In genomic region chr6:38838061-38838460, GRCm38 (mm10) we compare ENCODE assay signal across 19 mouse cellular contexts. TPM values are rescaled to one million over a fixed set of nuclear protein-coding genes. Genes with fewer than 3 reads are reported as not detected.
DNase-seq lines count a peak whose midpoint lies in the region; ATAC-seq and TF ChIP-seq lines count a peak whose summit lies in the region.
"Had no signal": no experiment of that assay in that cellular context is flagged by ENCODE, and none has a peak within 500 bp of the region (broad histone marks: within the 10 kb centered on the region; RNA-seq: fewer than 3 reads in every experiment).

No protein-coding gene starts in this region.

- TF ChIP-seq POLR2A in myocyte (IDR thresholded peaks at IDR 0.05; ENCODE audit: insufficient read length, low read depth) = no peak

- peak overlapping the region; percentile 4; the same call in 1 of the 2 replicates for H3K9ac ChIP-seq in heart, embryonic 14.5 days (ENCODE audit: low read length)
- no peak overlapping the region for H3K9ac ChIP-seq in midbrain, embryonic 12.5 days (replicated peaks)
- H3K9ac ChIP-seq in midbrain, embryonic 15.5 days = no peak overlapping the region
- H3K9ac ChIP-seq: forebrain, embryonic 15.5 days; liver, embryonic 14.5 days had no signal

- intact Hi-C loops in left cerebral cortex, adult 2 months (cut with DNase I) = no loop called here

- no peaks in the 10 kb centered on the region for H3K27me3 ChIP-seq in heart, embryonic 14.5 days (ENCODE audit: control insufficient read depth, insufficient read depth, low read length)
- no peaks in the 10 kb centered on the region for H3K27me3 ChIP-seq in midbrain, embryonic 12.5 days
- H3K27me3 ChIP-seq in midbrain, embryonic 15.5 days (replicated peaks) = no peaks in the 10 kb centered on the region
- H3K27me3 ChIP-seq in myocyte (ENCODE audit: control insufficient read depth, insufficient read depth, insufficient read length) = no peaks in the 10 kb centered on the region
- H3K27me3 ChIP-seq: forebrain, embryonic 15.5 days had no signal

- no peak for TF ChIP-seq CTCF in left cerebral cortex, adult 2 months (IDR thresholded peaks at IDR 0.05)

- no peak overlapping the region for H3K4me2 ChIP-seq in heart, embryonic 14.5 days (ENCODE audit: low read length)
- H3K4me2 ChIP-seq in midbrain, embryonic 12.5 days (replicated peaks) = no peak overlapping the region
- H3K4me2 ChIP-seq in midbrain, embryonic 15.5 days = no peak overlapping the region
- no peak overlapping the region for H3K4me2 ChIP-seq in myocyte (ENCODE audit: low read depth)
- H3K4me2 ChIP-seq: forebrain, embryonic 15.5 days had no signal

- no peak overlapping the region for H3K27ac ChIP-seq in heart, embryonic 14.5 days (replicated peaks in 1 of 2; ENCODE audit: control insufficient read depth in 1 of 2, insufficient read depth in 1 of 2, low read depth in 2 of 2, low read length in 2 of 2)
- H3K27ac ChIP-seq in left cerebral cortex, adult 2 months = peak overlapping the region; percentile 47; the same call in 1 of the 2 replicates
- H3K27ac ChIP-seq in midbrain, embryonic 12.5 days (replicated peaks) = 0 out of 2 replicates have a peak overlapping the region, but pooled peaks have one; percentile 15
- H3K27ac ChIP-seq in midbrain, embryonic 15.5 days = no peak overlapping the region
- H3K27ac ChIP-seq: forebrain, embryonic 15.5 days; limb, embryonic 10.5 days; liver, embryonic 14.5 days had no signal

- H3ac ChIP-seq in myocyte (ENCODE audit: control insufficient read depth, insufficient read length) = no peak overlapping the region

- no peak overlapping the region for H3K4me3 ChIP-seq in heart, embryonic 14.5 days (ENCODE audit: control insufficient read depth in 1 of 2, insufficient read depth in 1 of 2, low read depth in 1 of 2, low read length in 2 of 2)
- no peak overlapping the region for H3K4me3 ChIP-seq in left cerebral cortex, adult 2 months
- H3K4me3 ChIP-seq in midbrain, embryonic 12.5 days = no peak overlapping the region
- H3K4me3 ChIP-seq in midbrain, embryonic 15.5 days = no peak overlapping the region
- H3K4me3 ChIP-seq in myocyte = no peak overlapping the region
- H3K4me3 ChIP-seq: forebrain, embryonic 15.5 days; limb, embryonic 10.5 days had no signal

- no peak for ATAC-seq in heart, embryonic 14.5 days (ENCODE audit: insufficient number of reproducible peaks, insufficient read depth, low FRiP score, low read depth)
- ATAC-seq in midbrain, embryonic 12.5 days (ENCODE audit: low FRiP score, low read depth) = no peak
- ATAC-seq in midbrain, embryonic 15.5 days (replicated peaks) = no peak
- ATAC-seq: forebrain, embryonic 15.5 days; lung, postnatal 0 days had no signal

- H3K36me3 ChIP-seq in heart, embryonic 14.5 days (ENCODE audit: control insufficient read depth, insufficient read depth, low read length) = no peaks in the 10 kb centered on the region
- H3K36me3 ChIP-seq in midbrain, embryonic 12.5 days = 0 out of 2 replicates have a peak, but pooled peaks cover 5% of the 10 kb centered on the region
- H3K36me3 ChIP-seq in midbrain, embryonic 15.5 days (replicated peaks) = no peaks in the 10 kb centered on the region
- no peaks in the 10 kb centered on the region for H3K36me3 ChIP-seq in myocyte (ENCODE audit: control insufficient read depth, insufficient read depth)
- H3K36me3 ChIP-seq: forebrain, embryonic 15.5 days had no signal

- DNase-seq in heart, adult 8-10 months (ENCODE audit: low spot score) = no peak
- DNase-seq in left cerebral cortex, adult 2 months (ENCODE audit: extremely low spot score in 1 of 2, low spot score in 2 of 2) = no peak
- no peak for DNase-seq in left cerebral cortex, adult 8-10 months (ENCODE audit: low spot score in 2 of 2)
- DNase-seq: adrenal gland, postnatal 25 days; B cell, adult 2 months; cerebellum, adult 11-12 months; cerebellum, postnatal 14 days; embryo, embryonic 11 days; kidney, adult 8-10 months; kidney, postnatal 14 days; right cerebral cortex, postnatal 4 days had no signal

- 48% methylated on average over 4 of the region's 4 CpGs for WGBS in heart, embryonic 14.5 days
- 68% methylated on average over 4 of the region's 4 CpGs for WGBS in midbrain, embryonic 12.5 days
- WGBS in midbrain, embryonic 15.5 days = 68% methylated on average over 4 of the region's 4 CpGs

- H3K79me2 ChIP-seq in myocyte (ENCODE audit: control insufficient read depth, insufficient read depth) = peaks cover 42% of the 10 kb centered on the region

- H3K9me3 ChIP-seq in heart, embryonic 14.5 days (ENCODE audit: control insufficient read depth, low read length) = no peaks in the 10 kb centered on the region
- no peaks in the 10 kb centered on the region for H3K9me3 ChIP-seq in midbrain, embryonic 12.5 days
- H3K9me3 ChIP-seq in midbrain, embryonic 15.5 days = no peaks in the 10 kb centered on the region
- H3K9me3 ChIP-seq: forebrain, embryonic 15.5 days; limb, embryonic 10.5 days had no signal

- H3K4me1 ChIP-seq in heart, embryonic 14.5 days (ENCODE audit: control insufficient read depth in 2 of 2, insufficient read depth in 2 of 2, low read length in 2 of 2) = peaks cover 12 to 44% of the 10 kb centered on the region in 2 experiments
- peaks cover 15% of the 10 kb centered on the region; the same call in 1 of the 2 replicates for H3K4me1 ChIP-seq in midbrain, embryonic 12.5 days
- H3K4me1 ChIP-seq in midbrain, embryonic 15.5 days = peaks cover 33% of the 10 kb centered on the region

TF ChIP-seq in myocyte, 11 proteins besides CTCF, POLR2A, EP300 and RAD21:
- TF ChIP-seq MAX (IDR thresholded peaks at IDR 0.05; ENCODE audit: low read depth) (no peak), MYOG (IDR thresholded peaks at IDR 0.05; ENCODE audit: control insufficient read depth in 1 of 3, insufficient read depth in 1 of 3, insufficient read length in 2 of 3, low read depth in 2 of 3) (peak; percentile 39 to 77 (median 70)), REST (IDR thresholded peaks at IDR 0.05; ENCODE audit: insufficient read depth, insufficient read length) (no peak), POLR2AphosphoS2 (IDR thresholded peaks at IDR 0.05; ENCODE audit: insufficient read length, low read depth) (no peak), MYOD1 (IDR thresholded peaks at IDR 0.05; ENCODE audit: control insufficient read depth in 1 of 3, insufficient read length in 2 of 3, low read depth in 2 of 3) (peak; percentile 31 to 69 (median 68))
TF ChIP-seq in myocyte: peak in this region for 2.

RNA-seq across cellular contexts. Expression of gene Tbxas1, which starts 37.1 kb away (rescaled TPM):
- polyA plus RNA-seq in heart, embryonic 14.5 days (2014; fragmentation: Nextera tagmentation; extraction: Ambion mirVana) = 1.2 and 1.5 TPM in 2 replicates
- total RNA-seq in heart, adult 8-10 months (2022) = 1 to 10 TPM in 3 of 4 experiments, under 1 TPM in 1; 0.87 to 3.9 (median 1.6) TPM
- total RNA-seq in left cerebral cortex, adult 2 months (2021) = 1 to 10 TPM; 2.2 to 2.6 TPM
- total RNA-seq in left cerebral cortex, adult 8-10 months (2022) = 1 to 10 TPM; 3.1 to 8.2 (median 5.0) TPM
- polyA plus RNA-seq in midbrain, embryonic 12.5 days (2016; fragmentation: Nextera tagmentation; extraction: Ambion mirVana) = 2.2 TPM in 2 replicates
- 2.3 TPM in 2 replicates for polyA plus RNA-seq in midbrain, embryonic 15.5 days (2015; fragmentation: Nextera tagmentation; extraction: Ambion mirVana)
- not detected for polyA plus RNA-seq in myocyte (2012; fragmentation: generic; extraction: Trizol)

RNA-seq across cellular contexts. Expression of gene Hipk2, which starts 37.9 kb away (rescaled TPM):
- polyA plus RNA-seq in heart, embryonic 14.5 days (2014; fragmentation: Nextera tagmentation; extraction: Ambion mirVana) = 11.0 and 11.2 TPM in 2 replicates
- total RNA-seq in heart, adult 8-10 months (2022) = 100 to 1,000 TPM in 3 of 4 experiments, 10 to 100 TPM in 1; 94.2 to 109 (median 105) TPM
- 10 to 100 TPM; 54.7 to 61.3 TPM for total RNA-seq in left cerebral cortex, adult 2 months (2021)
- total RNA-seq in left cerebral cortex, adult 8-10 months (2022) = 10 to 100 TPM; 63.1 to 76.0 (median 71.7) TPM
- 36.7 and 40.4 TPM in 2 replicates for polyA plus RNA-seq in midbrain, embryonic 12.5 days (2016; fragmentation: Nextera tagmentation; extraction: Ambion mirVana)
- polyA plus RNA-seq in midbrain, embryonic 15.5 days (2015; fragmentation: Nextera tagmentation; extraction: Ambion mirVana) = 43.5 and 45.3 TPM in 2 replicates
- 11.3 TPM for polyA plus RNA-seq in myocyte (2012; fragmentation: generic; extraction: Trizol)

Comparison
In these comparisons a context has a peak if more than half of its experiments do, and no peak if none do; other contexts are left out.
1. H3K27ac ChIP-seq: peak in left cerebral cortex, adult 2 months (single experiment) and midbrain, embryonic 12.5 days (single experiment); none in heart, embryonic 14.5 days (0 of 2) and midbrain, embryonic 15.5 days (single experiment).